Mouse (Mus musculus): ENCODE measurements around the gene Arhgap9. TPM values are rescaled to one million over a fixed set of nuclear protein-coding genes. Genes with fewer than 3 reads are reported as not detected.
A peak's percentile ranks its signal among the peaks of the same experiment; 100 is the strongest.

Gene Arhgap9
- 0.88 and 13.1 TPM in 2 replicates for polyA plus RNA-seq (2015; fragmentation: Nextera tagmentation; extraction: Ambion mirVana)

DNA sequence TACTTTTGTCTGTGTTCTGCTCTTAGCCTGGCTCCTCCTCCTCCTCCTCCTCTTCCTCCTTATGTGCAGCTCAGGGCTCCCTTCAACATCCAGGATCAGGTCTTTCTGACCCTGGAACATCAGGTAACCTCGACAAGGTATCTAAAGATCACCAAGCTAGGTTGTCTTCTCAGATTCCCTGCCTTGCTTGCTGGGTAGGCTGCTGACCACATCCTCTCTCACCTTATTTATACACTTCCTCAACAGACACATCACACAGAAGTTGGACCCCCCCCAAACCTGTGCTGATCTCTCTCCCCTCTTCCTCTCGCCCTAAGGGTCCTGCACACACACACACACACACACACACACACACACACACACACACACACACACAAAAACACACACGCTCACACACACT lies at the start of gene Arhgap9:
Gene Arhgap9 (plus strand): TSS at position 344 of the 400 bp plus-strand sequence.
- Histone ChIP-seq H3K27me3 (replicated peaks) (peaks cover 42% of the 10 kb centered on the region), H3K9ac (replicated peaks) (no peak within 1 kb of the TSS), H3K4me2 (no peak within 1 kb of the TSS), H3K36me3 (no peaks in the 10 kb centered on the region), H3K9me3 (replicated peaks) (no peaks in the 10 kb centered on the region), H3K27ac (replicated peaks) (no peak within 1 kb of the TSS), H3K4me3 (replicated peaks) (no peak within 1 kb of the TSS), H3K4me1 (peaks cover 11% of the 10 kb centered on the region)
- no peak for ATAC-seq (ENCODE audit: low FRiP score)
- WGBS: 84% methylated on average over 3 of the region's 3 CpGs

DNA sequence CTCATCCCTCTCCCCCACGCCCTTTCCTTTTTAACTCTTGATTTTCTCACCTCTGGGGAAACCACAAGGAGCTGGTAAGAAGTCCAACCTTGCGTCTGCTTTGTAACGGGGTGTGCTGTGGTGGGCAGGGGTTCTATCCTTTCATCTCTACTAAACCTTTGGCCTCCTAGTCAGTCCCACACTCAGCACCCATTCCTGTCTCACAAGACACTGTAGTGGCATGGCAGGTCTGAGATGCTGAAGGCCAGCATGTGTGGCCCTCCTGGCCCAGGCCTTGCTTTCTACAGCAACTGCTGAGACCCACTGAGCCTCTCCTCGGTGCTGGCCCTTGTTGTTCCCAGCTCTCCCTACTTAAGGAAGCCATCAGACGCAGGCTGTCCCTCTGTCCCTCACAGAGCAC lies 49.4 kb upstream of the Arhgap9 start:
- WGBS: 92% methylated on average over 5 of the region's 5 CpGs
- peaks cover 80% of the 10 kb centered on the region for H3K36me3 ChIP-seq

GRCm38 (mm10) chr10:127274261-127275022 lies 47.3 kb upstream of the Arhgap9 start:
- 93% methylated on average over 11 of the region's 11 CpGs for WGBS
- Histone ChIP-seq H3K27me3 (replicated peaks) (no peaks in the 10 kb centered on the region), H3K4me3 (replicated peaks) (no peak overlapping the region), H3K9ac (replicated peaks) (no peak overlapping the region), H3K27ac (replicated peaks) (no peak overlapping the region), H3K4me1 (peaks cover 20% of the 10 kb centered on the region), H3K9me3 (replicated peaks) (no peaks in the 10 kb centered on the region), H3K36me3 (peaks cover 85% of the 10 kb centered on the region), H3K4me2 (no peak overlapping the region)
- no peak for ATAC-seq (ENCODE audit: low FRiP score)

More for the DNA sequence above, 49.4 kb upstream of the Arhgap9 start:
- Histone ChIP-seq H3K4me1 (peaks cover 41% of the 10 kb centered on the region), H3K9me3 (replicated peaks) (no peaks in the 10 kb centered on the region), H3K9ac (replicated peaks) (no peak overlapping the region), H3K4me2 (no peak overlapping the region), H3K27ac (replicated peaks) (no peak overlapping the region), H3K4me3 (replicated peaks) (no peak overlapping the region), H3K27me3 (replicated peaks) (no peaks in the 10 kb centered on the region)
- ATAC-seq (ENCODE audit: low FRiP score): no peak

GRCm38 (mm10) chr10:127279730-127280129 lies 42.0 kb upstream of the Arhgap9 start:
- peaks cover 3% of the 10 kb centered on the region; the same call in 1 of the 2 replicates for H3K4me1 ChIP-seq
- H3K9me3 ChIP-seq (replicated peaks): no peaks in the 10 kb centered on the region
- 89% methylated on average over 2 of the region's 2 CpGs for WGBS
- no peak for ATAC-seq (ENCODE audit: low FRiP score)
- no peaks in the 10 kb centered on the region for H3K27me3 ChIP-seq (replicated peaks)
- H3K4me2 ChIP-seq: no peak overlapping the region
- H3K4me3 ChIP-seq (replicated peaks): no peak overlapping the region
- H3K9ac ChIP-seq (replicated peaks): no peak overlapping the region
- peaks cover 92% of the 10 kb centered on the region for H3K36me3 ChIP-seq
- no peak overlapping the region for H3K27ac ChIP-seq (replicated peaks)

GRCm38 (mm10) chr10:127281316-127281715 lies 40.4 kb upstream of the Arhgap9 start:
- Histone ChIP-seq H3K4me3 (replicated peaks) (no peak overlapping the region), H3K4me2 (no peak overlapping the region), H3K27ac (replicated peaks) (no peak overlapping the region), H3K9me3 (replicated peaks) (no peaks in the 10 kb centered on the region), H3K4me1 (peaks cover 18% of the 10 kb centered on the region), H3K36me3 (peaks cover 92% of the 10 kb centered on the region), H3K9ac (replicated peaks) (no peak overlapping the region), H3K27me3 (replicated peaks) (no peaks in the 10 kb centered on the region)
- no peak for ATAC-seq (ENCODE audit: low FRiP score)
- WGBS: 82% methylated on average over 8 of the region's 8 CpGs

GRCm38 (mm10) chr10:127282620-127283215 lies 39.0 kb upstream of the Arhgap9 start:
- ATAC-seq (ENCODE audit: low FRiP score): no peak
- Histone ChIP-seq H3K36me3 (peaks cover 78% of the 10 kb centered on the region), H3K9ac (replicated peaks) (no peak overlapping the region)

DNA sequence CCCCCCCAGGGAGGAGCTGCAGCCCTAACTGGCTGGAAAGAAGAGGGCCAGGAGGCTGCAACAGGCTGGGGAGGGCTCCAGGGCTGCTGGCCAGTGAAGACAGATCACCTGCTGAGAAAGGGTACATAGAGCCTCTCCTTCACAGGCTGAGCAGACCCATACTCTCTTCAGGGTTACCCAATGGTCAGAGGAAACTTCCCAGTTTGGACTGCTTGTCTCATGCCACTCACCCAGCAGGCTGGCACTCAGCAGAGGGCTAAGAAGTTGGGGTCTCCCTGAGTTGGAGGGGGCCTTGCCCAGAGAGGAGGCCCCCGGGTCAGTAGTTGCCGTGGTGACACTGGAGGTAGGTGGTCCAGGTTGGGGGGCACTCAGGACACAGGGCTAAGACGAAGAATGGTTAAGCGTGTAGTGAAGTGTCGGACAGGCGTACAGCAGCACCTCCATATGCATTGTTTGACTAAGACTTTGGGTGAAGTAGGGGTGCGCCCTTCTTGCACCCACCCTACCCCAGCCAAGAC lies 37.6 kb upstream of the Arhgap9 start:
- no peaks in the 10 kb centered on the region for H3K27me3 ChIP-seq (replicated peaks)
- no peak for ATAC-seq (ENCODE audit: low FRiP score)
- 91% methylated on average over 7 of the region's 7 CpGs for WGBS

More at GRCm38 (mm10) chr10:127282620-127283215, 39.0 kb upstream of the Arhgap9 start:
- Histone ChIP-seq H3K27ac (replicated peaks) (no peak overlapping the region), H3K27me3 (replicated peaks) (no peaks in the 10 kb centered on the region), H3K4me1 (peaks cover 32% of the 10 kb centered on the region), H3K4me3 (replicated peaks) (no peak overlapping the region), H3K9me3 (replicated peaks) (no peaks in the 10 kb centered on the region), H3K4me2 (no peak overlapping the region)
- 85% methylated on average over 13 of the region's 13 CpGs for WGBS

DNA sequence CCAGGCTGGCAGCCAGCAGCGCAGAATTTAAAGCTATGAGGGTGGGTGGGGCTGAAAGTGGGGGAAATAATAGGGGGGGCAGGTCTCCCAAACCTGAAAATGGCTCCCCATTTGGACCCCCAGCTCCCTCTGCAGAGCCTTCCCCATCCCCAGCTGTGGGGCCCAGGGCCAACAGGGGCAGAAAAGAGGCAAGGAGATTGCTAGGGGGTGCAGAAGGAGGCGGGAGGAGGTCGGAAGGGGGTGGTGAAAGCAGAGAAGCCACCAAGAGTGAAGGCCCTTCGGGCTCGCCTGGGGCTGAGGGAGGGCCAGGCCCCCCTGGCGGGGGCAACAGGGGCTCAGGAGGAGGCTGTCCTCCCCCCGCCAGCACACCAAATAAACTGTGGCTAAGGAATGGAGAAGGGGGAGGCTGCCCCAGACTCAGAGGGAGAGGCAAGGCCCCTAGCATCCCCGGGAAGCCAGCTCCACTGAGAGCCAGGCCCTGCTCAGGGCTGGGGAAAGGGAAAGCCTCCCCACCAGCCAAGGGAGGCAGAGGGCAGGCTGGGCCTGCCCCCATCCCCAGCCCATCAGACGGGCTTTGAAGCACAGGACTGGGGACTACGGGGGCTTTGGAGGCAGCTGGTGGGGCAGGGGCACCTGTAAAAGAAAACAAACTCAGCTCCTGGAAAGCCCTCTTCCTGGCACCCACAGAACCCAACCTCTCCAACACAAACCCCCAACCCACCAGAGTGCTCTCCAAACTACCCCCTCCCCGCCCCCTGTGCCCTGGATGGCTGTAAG lies 36.9 kb upstream of the Arhgap9 start:
- 79% methylated on average over 11 of the region's 11 CpGs for WGBS
- Histone ChIP-seq H3K4me1 (peaks cover 47% of the 10 kb centered on the region), H3K4me3 (replicated peaks) (no peak overlapping the region), H3K36me3 (peaks cover 60% of the 10 kb centered on the region), H3K27ac (replicated peaks) (no peak overlapping the region), H3K9ac (replicated peaks) (0 out of 2 replicates have a peak overlapping the region, but pooled peaks have one; percentile 17), H3K4me2 (no peak overlapping the region), H3K9me3 (replicated peaks) (no peaks in the 10 kb centered on the region), H3K27me3 (replicated peaks) (no peaks in the 10 kb centered on the region)
- ATAC-seq (ENCODE audit: low FRiP score): no peak

More for the DNA sequence above, 37.6 kb upstream of the Arhgap9 start:
- Histone ChIP-seq H3K27ac (replicated peaks) (no peak overlapping the region; the same call in 1 of the 2 replicates), H3K4me3 (replicated peaks) (no peak overlapping the region), H3K36me3 (peaks cover 64% of the 10 kb centered on the region), H3K9ac (replicated peaks) (no peak overlapping the region), H3K4me1 (peaks cover 39% of the 10 kb centered on the region), H3K9me3 (replicated peaks) (no peaks in the 10 kb centered on the region), H3K4me2 (no peak overlapping the region)

- 0 out of 2 replicates have a peak overlapping the region, but pooled peaks have one; percentile 13 for H3K27ac ChIP-seq (replicated peaks)
- ATAC-seq (ENCODE audit: low FRiP score): no peak
- H3K4me3 ChIP-seq (replicated peaks): no peak overlapping the region
- no peaks in the 10 kb centered on the region for H3K27me3 ChIP-seq (replicated peaks)
- H3K9ac ChIP-seq (replicated peaks): 0 out of 2 replicates have a peak overlapping the region, but pooled peaks have one; percentile 17
- 0 out of 2 replicates have a peak overlapping the region, but pooled peaks have one; percentile 83 for H3K4me2 ChIP-seq
- no peaks in the 10 kb centered on the region for H3K9me3 ChIP-seq (replicated peaks)
- peaks cover 48% of the 10 kb centered on the region for H3K4me1 ChIP-seq
- peaks cover 54% of the 10 kb centered on the region for H3K36me3 ChIP-seq
- WGBS: 83% methylated on average over 13 of the region's 13 CpGs
Observed at GRCm38 (mm10) chr10:127285644-127286043, 36.1 kb upstream of the Arhgap9 start.

- Histone ChIP-seq H3K4me2 (peak overlapping the region; percentile 83), H3K4me1 (peaks cover 51% of the 10 kb centered on the region), H3K36me3 (peaks cover 49% of the 10 kb centered on the region), H3K9me3 (replicated peaks) (no peaks in the 10 kb centered on the region), H3K9ac (replicated peaks) (no peak overlapping the region), H3K4me3 (replicated peaks) (no peak overlapping the region), H3K27me3 (replicated peaks) (no peaks in the 10 kb centered on the region), H3K27ac (replicated peaks) (0 out of 2 replicates have a peak overlapping the region, but pooled peaks have one; percentile 13)
- no peak for ATAC-seq (ENCODE audit: low FRiP score)
- 69% methylated on average over 7 of the region's 7 CpGs for WGBS
Observed at GRCm38 (mm10) chr10:127286194-127286593, 35.6 kb upstream of the Arhgap9 start.

- Histone ChIP-seq H3K27me3 (replicated peaks) (no peaks in the 10 kb centered on the region), H3K9ac (replicated peaks) (no peak overlapping the region), H3K27ac (replicated peaks) (no peak overlapping the region), H3K36me3 (peaks cover 43% of the 10 kb centered on the region), H3K9me3 (replicated peaks) (no peaks in the 10 kb centered on the region), H3K4me1 (peaks cover 56% of the 10 kb centered on the region), H3K4me3 (replicated peaks) (peak overlapping the region; percentile 65), H3K4me2 (peak overlapping the region; percentile 83)
- ATAC-seq (ENCODE audit: low FRiP score): no peak
- WGBS: 49% methylated on average over 7 of the region's 7 CpGs
Observed at GRCm38 (mm10) chr10:127286730-127287129, 35.0 kb upstream of the Arhgap9 start.

Data from neural tube, embryonic 15.5 days (tissue).